Mouse (Mus musculus): ENCODE data around the gene Gm12258.
A peak's percentile ranks its signal among the peaks of the same experiment; 100 is the strongest.
"Not testable (repeated sequence)": the region's sequence is repeated elsewhere in the genome, so short reads cannot be mapped to it uniquely, and the experiment has no call there.

The Gm12258 gene

DNA sequence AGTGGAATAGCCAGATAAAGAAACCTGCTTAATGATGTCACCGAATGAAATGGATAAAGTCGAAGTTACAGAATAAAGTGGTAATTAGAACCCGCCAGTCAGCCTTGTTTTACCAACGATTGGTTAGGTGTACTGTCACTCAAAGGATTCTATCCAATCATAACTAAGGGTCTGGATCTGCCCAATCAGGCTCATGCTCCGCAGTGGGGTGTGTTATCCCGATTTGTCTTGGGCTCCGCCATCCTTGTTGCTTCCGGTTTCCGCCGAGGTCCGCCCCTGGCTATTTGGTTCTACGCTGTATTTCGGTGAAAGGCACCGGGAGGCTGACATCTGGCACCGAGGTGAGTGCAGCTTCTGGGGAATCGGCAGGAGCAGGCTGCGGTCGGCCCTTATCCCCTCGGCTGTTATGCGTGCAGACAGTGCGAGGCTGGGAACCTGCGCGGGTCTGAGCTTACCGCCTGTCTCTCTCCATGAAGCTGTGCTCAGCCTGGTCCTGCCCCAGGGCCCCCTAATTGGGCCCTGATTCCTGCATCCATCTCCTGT is at the start of gene Gm12258:
Gm12258 (plus strand) TSS at position 240 of the 543 bp plus-strand sequence.
- DNase-seq (ENCODE audit: low spot score in 2 of 2) = peak; percentile 84 to 85

DNA sequence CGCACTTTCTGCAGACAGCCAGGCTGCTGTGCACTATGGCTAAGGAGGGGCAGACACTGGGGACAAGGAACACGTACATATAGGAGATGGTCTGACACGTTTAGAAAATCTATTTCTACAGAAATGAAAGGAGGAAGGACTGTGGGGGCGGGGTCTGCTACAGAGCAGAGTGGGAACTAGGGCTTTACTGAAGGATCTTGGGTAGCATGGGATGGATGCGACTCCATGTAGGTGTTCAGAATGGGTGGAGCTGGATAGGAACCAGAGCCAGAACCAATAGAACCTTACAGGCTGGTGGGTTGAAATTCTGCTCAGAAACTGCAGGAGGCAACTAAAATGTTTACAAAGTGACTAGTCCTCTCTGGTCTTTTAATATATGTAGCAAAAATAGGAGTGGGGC is 47.2 kb upstream of the Gm12258 start:
- DNase-seq (ENCODE audit: low spot score in 2 of 2) = no peak

DNA sequence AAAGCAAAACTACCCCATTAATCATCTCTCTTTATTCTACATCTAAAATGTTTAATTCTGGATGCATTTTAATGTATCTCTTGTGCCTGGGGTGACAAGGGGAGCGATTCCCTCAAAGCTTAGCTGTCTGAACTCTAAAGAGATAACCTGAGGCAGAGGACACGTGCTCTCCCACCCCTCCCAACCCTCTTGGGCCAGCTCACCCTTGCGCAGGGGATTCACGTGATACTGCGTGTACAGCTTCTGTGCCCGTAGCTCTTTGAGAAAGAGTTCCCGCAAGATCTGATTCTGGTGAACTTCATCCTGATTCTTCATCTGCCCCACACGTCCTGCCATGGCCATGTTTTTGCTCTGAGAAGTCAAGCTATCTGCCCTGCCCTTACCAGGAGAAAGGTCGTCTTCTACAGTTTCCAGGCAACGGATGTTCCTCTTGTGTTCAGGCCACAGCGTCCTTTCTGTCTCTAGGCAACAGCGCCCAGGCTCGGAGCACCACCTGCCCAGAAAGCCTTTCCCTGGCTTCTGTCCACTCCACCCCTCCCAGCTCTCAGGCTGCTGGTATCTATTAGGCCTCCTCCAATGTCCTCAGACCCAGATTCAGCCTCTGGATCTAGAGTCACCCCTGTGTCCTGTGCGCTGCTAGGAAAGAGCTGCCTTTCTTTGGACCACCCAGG is 45.3 kb upstream of the Gm12258 start, which contains the start of gene Fam183b:
Fam183b (minus strand) TSS at position 403 of the 671 bp plus-strand sequence.
- no peak for DNase-seq (ENCODE audit: low spot score in 2 of 2)

DNA sequence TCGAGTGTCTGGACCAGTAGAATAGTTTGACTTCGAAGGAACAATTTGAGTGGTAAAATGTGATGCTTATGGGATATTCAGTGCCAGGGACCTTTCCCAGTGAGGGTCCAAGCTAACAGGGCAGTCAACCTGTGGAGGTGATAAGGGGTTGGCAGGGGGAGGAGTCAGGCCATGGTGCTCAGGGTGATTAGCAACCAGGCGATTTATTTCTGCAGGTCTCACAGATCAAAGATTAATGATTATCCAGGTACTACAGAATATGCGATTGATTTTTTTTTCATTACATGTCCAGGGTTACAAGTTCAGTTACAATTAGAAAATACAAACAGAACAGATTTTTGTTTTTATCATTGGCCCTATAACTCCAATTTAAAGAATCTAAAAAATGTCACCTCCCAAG is 43.1 kb upstream of the Gm12258 start:
- no peak for DNase-seq (ENCODE audit: low spot score in 2 of 2)

DNA sequence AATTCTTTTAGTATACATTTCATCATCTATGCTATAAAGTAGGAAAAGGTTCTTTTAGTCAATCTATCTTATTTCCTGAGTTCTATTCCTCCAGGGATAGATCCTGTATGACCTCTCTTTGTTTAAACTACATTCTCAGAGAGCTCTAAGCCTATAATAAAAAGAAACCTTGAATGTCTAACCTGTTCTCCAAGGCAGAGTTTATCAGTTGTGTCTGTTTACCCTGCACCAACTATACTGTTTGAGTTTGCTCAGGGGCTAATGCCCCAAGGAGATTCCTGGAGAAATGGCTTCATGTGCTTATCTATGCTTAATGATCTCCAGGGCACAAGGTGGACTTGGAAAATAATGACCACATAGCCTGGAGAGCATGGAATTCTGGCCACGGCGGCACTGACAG is 42.6 kb upstream of the Gm12258 start:
- DNase-seq (ENCODE audit: low spot score in 2 of 2) = no peak

DNA sequence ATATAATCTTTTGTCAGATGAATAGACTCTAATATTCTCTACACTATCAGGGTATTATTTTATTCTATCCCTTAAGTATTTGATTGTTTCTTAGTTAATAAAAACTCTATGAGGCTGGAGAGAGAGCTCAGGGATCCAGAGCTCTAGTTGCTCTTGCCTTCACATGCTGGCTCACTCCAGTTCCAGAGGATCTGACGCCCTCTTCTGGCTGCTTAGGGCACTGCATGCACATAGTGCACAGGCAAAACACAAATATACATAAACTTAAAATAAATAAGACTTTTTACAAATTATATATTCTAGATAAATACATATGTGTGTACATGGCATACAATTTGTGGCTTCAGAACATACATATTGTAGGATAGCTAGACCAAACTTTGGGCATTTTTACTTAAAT is 35.0 kb upstream of the Gm12258 start:
- no peak for DNase-seq (ENCODE audit: low spot score in 2 of 2)

DNA sequence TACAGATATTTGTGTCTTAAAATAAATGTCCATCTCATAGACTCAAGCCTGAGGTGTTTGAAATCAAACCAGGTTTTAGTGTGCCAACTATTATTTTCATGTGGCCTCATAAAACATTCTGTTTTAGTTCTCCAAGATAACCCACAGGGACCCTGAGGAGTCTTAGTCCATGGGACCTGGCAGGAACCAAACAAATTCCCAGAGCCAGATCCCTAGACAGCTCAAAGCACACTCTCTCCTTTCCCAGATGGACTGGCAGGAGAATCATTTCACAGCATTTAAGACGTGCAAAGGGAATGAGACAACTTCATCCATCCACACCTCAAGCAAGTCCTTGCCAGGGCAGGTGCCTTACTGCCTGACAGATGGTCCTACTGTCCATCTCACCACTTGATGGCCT is 32.3 kb upstream of the Gm12258 start, which contains the start of gene Olfr313:
Olfr313 (plus strand) TSS at position 301 of the 400 bp plus-strand sequence.
- not testable (repeated sequence) for DNase-seq (ENCODE audit: low spot score in 2 of 2)

DNA sequence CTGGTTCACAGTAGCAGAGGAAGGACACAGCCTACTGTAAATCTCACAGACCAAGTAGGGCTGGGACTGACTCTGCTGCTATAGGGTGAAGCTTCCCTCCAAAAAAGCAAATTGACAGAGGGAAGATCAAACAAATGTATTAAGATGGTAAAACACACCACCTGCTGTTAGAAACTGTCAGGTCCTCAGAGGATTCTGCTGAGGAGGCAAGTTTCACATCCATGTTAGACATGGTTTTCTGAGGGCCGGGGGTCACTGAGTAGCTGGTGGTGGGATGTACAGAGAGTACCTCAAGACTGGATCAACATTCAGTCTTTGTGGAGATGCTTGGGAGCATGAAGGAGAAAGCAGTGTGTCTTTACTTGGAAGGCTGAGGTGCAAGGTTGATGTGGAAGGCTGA is 31.3 kb upstream of the Gm12258 start:
- no peak for DNase-seq (ENCODE audit: low spot score in 2 of 2)

DNA sequence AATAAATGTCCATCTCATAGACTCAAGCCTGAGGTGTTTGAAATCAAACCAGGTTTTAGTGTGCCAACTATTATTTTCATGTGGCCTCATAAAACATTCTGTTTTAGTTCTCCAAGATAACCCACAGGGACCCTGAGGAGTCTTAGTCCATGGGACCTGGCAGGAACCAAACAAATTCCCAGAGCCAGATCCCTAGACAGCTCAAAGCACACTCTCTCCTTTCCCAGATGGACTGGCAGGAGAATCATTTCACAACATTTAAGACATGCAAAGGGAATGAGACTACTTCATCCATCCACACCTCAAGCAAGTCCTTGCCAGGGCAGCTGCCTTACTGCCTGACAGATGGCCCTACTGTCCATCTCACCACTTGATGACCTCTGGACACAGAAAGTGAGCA is 18.0 kb upstream of the Gm12258 start, which contains the start of gene Olfr312:
Olfr312 (plus strand) TSS at position 301 of the 400 bp plus-strand sequence.
- not testable (repeated sequence) for DNase-seq (ENCODE audit: low spot score in 2 of 2)

DNA sequence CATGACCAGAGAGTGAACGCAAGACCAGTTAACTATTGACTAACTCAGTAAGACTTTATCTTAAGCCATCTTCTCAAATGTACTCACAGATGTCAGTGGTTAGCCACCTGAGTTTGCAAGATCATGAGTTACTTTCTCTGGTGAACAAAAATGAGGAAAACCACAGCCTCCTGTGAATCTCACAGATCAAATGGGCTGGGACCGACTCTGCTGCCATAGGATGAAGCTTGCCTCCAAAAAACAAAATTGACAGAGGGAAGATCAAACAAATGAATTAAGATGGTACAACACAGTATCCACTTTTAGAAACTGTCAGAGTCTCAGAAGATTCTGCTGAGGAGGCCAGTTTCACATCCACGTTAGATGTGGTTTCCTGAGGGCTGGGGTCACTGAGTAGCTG is 17.2 kb upstream of the Gm12258 start:
- no peak for DNase-seq (ENCODE audit: low spot score in 2 of 2)

DNA sequence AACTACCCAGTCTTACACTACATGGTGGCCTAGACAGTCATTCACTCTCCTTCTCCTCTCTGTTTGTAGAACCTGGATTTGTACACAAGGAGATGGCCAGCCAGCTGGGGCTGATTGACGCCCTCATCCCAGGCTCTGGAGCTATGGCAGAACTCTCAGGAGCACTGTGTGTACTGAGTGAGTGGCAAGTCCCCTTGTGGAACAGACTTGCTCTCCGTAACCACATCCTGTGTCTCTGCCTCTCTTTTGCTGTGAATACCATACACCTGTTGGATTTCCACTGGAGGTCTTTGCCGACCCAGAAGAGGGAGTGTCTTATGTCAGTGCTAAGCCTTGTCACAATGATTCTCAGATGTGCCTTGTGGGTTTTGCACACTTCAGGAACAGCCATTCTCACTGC is 14.4 kb upstream of the Gm12258 start:
- DNase-seq (ENCODE audit: low spot score in 2 of 2) = not testable (repeated sequence)

DNA sequence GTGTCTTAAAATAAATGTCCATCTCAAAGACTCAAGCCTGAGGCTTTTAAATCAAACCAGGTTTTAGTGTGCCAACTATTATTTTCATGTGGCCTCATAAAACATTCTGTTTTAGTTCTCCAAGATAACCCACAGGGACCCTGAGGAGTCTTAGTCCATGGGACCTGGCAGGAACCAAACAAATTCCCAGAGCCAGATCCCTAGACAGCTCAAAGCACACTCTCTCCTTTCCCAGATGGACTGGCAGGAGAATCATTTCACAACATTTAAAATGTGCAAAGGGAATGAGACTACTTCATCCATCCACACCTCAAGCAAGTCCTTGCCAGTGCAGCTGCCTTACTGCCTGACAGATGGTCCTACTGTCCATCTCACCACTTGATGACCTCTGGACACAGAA is 8.0 kb upstream of the Gm12258 start, which contains the start of gene Olfr311:
Olfr311 (plus strand) TSS at position 301 of the 400 bp plus-strand sequence.
- DNase-seq (ENCODE audit: low spot score in 2 of 2) = not testable (repeated sequence)

DNA sequence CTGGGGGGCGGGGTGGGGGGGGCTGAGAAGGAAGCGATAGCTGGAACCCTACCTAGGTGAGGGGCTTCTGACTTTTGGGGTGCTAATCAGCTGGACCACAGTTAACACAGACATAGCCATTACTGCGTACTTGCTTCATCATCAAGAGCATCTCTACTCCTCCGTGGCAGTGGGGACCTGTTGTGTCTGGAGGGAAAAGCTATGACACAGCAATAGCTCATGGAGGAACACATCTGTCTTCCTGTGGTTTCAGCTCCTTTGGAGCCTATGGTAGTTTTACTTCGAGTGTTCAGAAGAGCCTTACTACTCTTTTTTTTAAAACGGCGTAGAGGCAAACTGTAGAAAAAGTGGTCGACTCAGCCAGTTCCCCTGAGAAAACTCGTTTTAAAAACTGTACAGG is 678 bp downstream of the Gm12258 start:
- no peak for DNase-seq (ENCODE audit: low spot score in 2 of 2)

DNA sequence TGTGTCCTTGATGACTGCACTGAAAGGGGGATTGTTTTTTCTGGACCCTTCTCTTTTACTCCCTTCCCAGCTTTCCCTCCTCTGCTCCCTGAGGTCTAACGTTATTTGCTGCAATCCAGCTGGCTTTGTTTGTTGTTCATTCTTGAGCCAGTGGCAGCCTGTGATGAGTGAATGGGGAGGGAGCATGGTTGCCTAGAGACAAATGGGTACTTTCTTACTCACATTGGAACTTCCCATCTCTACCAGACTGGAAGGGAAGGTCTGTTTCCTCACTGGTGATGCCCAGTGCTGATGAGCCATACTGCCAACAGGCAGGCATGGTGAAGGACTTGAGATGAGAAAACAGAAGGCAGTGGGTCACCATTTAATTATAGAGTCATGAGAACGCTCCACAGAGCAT is 2.8 kb downstream of the Gm12258 start:
- no peak for DNase-seq (ENCODE audit: low spot score in 2 of 2)

DNA sequence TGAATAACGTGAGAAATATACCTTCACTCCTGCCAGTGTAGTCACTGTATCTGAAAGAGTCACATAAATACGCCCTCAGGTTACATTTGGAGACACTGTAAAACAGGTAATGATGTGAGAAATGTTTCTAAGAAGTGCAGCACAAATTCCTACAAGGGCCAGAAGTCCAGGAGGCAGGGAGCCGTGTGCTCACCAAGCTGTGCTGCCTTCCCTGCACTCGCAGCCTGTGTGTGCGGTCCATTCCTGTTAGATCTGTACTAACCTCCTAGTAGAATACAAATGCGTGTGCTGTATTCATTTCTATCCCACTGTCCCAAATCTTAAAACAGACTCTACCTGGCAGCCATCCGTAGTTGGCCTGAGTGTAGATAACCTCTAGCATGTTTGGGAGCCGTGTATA is 13.8 kb downstream of the Gm12258 start:
- DNase-seq (ENCODE audit: low spot score in 2 of 2) = no peak

DNA sequence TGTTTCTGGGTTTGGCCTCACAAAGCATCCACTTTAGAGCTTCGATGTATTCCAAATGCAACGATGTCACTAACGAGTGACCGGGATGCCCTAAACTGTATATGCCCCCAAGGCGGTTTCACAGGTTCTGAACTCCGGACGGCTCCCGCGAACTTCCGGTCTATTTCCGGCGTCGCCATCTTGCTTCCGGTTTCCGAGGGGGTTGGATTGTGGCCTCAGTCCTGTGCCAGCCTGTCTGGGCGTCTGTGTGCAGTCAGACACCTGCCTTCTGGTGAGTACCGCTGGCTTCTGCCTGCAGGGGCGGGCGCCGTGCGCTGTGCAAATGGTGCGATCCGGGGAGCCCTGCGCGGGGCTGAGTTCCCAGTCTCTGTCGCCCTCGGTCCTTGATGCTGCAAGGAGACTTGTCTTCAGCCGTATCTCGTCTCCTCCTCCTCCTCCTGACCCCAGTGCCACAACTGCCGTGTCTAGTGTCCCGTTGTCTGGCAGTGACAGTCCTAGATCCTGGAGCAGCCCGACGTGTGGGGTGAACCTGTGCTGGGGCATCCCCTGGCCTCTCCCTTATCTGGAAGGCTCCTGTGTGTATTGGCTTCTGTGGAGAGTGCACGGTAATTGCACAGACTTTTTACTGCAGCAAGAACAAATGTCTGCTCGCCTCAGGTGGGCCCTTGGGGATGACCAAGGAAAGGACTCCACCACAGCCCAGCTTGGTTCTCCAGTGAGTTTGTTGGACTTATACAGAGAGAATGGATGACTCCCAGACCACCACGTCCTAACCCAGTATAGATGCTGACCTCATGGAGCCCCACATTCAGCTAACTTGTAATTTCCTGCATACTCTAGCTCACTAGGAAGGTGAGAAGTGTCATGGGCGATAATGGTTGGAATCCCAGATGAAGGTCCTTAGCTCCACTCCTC is 20.3 kb downstream of the Gm12258 start, which contains the start of gene 2810021J22Rik:
2810021J22Rik (plus strand) TSS at position 178 of the 915 bp plus-strand sequence.
- peak; percentile 57 to 70 for DNase-seq (ENCODE audit: low spot score in 2 of 2)

DNA sequence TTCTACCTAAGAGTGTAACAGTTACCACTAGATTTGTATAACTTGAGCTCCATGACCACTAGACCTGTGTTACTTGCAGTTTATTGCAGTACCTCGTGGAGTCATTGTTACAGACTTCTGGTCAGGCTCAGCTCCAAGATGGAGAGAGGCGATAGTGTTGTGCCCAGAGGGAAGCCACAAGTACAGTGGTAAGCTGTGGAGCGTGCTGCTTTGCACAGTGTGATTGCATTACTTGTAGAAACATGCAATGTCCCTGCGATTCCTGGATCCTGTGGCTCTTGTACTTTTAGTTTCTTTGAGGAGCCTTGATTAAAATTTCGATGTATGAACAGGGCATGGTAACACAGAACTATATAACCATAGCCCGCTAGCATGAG is 21.0 kb downstream of the Gm12258 start:
- no peak for DNase-seq (ENCODE audit: low spot score in 2 of 2)

DNA sequence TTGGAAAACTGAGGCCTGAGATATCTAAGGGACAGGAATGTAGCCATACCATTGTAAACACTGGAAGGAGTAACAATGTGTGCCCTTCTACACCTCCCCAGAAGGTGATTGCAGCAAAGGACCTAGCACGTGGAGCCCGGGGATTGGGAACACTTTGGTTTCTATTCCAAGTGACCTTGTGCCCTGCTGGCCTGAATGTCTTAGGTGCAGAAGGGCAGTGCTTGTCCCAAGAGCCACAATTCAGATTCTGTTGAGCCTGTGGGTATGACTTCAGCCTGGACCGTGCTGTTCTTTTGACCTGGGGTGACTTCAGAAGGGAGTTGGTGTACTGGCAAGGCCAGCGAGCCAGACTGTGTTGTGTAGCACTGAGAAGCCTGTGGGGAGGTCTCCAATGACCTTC is 24.0 kb downstream of the Gm12258 start:
- no peak for DNase-seq (ENCODE audit: low spot score in 2 of 2)

DNA sequence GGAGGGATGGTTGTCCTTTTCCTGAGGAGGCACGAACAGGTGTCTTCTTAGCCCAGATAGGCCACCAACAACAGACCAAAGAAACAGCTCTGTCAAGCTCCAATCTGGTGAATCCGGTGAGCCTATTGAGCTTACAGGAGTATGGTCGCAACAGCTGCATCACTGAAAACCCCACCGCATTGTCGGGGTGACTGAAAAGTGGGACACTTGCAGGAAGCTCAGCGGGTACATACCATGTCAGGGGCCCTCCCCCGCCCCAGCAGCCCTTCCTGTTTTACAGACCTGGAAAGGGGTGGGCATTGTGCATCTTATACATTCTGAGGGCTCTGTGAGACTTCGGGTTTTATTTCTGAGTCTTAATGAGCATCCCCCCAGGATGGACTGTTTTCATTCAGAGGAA is 36.8 kb downstream of the Gm12258 start:
- DNase-seq (ENCODE audit: low spot score in 2 of 2) = no peak

DNA sequence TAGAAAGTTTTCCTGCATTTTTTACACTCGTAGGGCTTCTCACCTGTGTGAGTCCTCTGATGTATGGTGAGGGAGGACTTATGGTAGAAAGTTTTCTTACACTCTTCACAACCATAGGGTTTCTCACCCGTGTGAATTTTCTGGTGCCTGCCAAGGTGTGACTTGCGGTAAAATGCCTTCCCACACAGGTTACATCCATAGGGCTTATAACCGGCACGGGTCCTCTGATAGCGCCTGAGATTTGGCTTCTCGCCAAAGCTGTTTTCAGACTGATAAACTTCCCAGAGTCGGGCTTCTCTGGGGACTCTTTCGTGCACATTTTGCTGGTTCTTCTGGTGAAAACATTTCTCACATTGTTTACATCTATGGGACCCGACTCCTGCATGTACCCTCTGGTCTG is 43.6 kb downstream of the Gm12258 start:
- DNase-seq (ENCODE audit: low spot score in 2 of 2) = no peak

DNA sequence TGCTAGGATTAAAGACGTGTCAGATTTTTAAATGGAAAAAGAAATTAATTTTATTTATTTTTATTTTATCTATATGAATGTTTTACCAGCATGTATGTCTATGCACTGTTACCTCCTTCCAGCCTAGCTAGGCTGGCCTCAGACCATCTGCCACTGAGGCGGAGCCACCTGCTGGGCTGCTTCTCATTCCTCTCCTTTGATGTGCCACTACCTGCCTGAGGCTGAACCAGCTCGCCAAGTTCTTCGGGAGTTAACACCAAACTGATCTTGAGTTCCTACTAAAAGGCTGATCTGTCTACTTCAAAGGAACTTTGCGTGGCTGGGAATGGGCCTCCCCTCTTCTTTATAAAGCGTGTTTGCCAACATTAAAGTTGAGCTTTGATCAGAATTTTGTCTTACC is 47.5 kb downstream of the Gm12258 start:
- no peak for DNase-seq (ENCODE audit: low spot score in 2 of 2)

DNA sequence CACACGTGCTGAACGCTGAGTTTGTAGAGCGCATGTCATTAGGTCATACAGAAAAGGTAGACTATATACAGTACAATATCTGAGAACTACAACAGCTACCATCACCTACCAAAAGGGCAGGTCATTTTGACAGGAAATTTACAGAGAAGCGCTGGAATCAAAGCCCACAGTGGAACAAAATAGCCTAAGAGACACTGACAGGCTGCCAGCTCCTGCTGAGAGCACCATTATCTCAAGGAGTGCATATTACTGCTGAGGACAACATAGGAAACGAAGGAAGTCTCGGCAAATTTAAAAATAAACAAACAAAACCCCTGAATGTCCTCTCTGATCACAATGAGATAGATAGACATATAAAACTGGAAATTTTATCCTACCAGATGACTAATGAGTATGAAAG is 50.5 kb downstream of the Gm12258 start:
- no peak for DNase-seq (ENCODE audit: low spot score in 2 of 2)

All from frontal cortex, postnatal 10 days (tissue).